Mouse (Mus musculus) granulocyte monocyte progenitor cell, adult 5-6 weeks (primary cell): ENCODE data around the gene Sccpdh. TPM values are rescaled to one million over a fixed set of nuclear protein-coding genes. Genes with fewer than 3 reads are reported as not detected.
"Not testable (repeated sequence)": the region's sequence is repeated elsewhere in the genome, so short reads cannot be mapped to it uniquely, and the experiment has no call there.

ENCODE experiments used
- ATAC-seq: replicated peaks from 2 replicates; pipeline ENCODE4 v1.8.0; 2016; ENCODE audit warnings: mild to moderate bottlenecking, moderate TSS enrichment, inconsistent platforms; ENCODE audit not compliant: poor library complexity, severe bottlenecking
- total RNA-seq, 2 experiments: library from RNA; stranded (forward) in 1 of 2; stranded (reverse) in 1 of 2; fragments of 200-712, 200-1000 nt in 1 of 2; fragments of >200 nt in 1 of 2; fragmentation: Nextera tagmentation in 1 of 2; gene quantifications; 2 replicates each; pipeline ENCODE4 v1.2.3; 2014 to 2017

The Sccpdh gene
- total RNA-seq (2014; fragmentation: Nextera tagmentation) (14.8 and 20.4 TPM in 2 replicates), total RNA-seq (2017) (49.9 and 60.4 TPM in 2 replicates)

GRCm38 (mm10) chr1:179668013-179668805, at the start of gene Sccpdh:
TSS of gene Sccpdh (plus strand) at chr1:179668210.
- ATAC-seq, result peak; percentile 96

GRCm38 (mm10) chr1:179622665-179623064, 45.3 kb upstream of the Sccpdh start:
- ATAC-seq, result no peak

- ATAC-seq, result peak; percentile 48; the same call in 1 of the 2 replicates
Measured at GRCm38 (mm10) chr1:179623657-179624056, 44.4 kb upstream of the Sccpdh start.

- peak; percentile 87 for ATAC-seq
Measured at GRCm38 (mm10) chr1:179624354-179624753, 43.7 kb upstream of the Sccpdh start.

- ATAC-seq, result no peak
Measured at GRCm38 (mm10) chr1:179627855-179628254, 40.2 kb upstream of the Sccpdh start.

- no peak for ATAC-seq
Measured at GRCm38 (mm10) chr1:179628438-179629106, 39.4 kb upstream of the Sccpdh start.

GRCm38 (mm10) chr1:179629276-179629675, 38.7 kb upstream of the Sccpdh start:
- no peak for ATAC-seq

- peak; percentile 40; the same call in 1 of the 2 replicates for ATAC-seq
Measured at GRCm38 (mm10) chr1:179632746-179633413, 35.1 kb upstream of the Sccpdh start.

- ATAC-seq, result peak; percentile 87
Measured at GRCm38 (mm10) chr1:179633414-179633752, 34.6 kb upstream of the Sccpdh start.

GRCm38 (mm10) chr1:179634159-179634558, 33.9 kb upstream of the Sccpdh start:
- ATAC-seq, result no peak

GRCm38 (mm10) chr1:179642726-179643125, 25.3 kb upstream of the Sccpdh start:
- no peak for ATAC-seq

GRCm38 (mm10) chr1:179644151-179644550, 23.9 kb upstream of the Sccpdh start:
- no peak for ATAC-seq

GRCm38 (mm10) chr1:179645101-179645979, 22.7 kb upstream of the Sccpdh start:
- peak; percentile 96 for ATAC-seq

GRCm38 (mm10) chr1:179645980-179646268, 22.1 kb upstream of the Sccpdh start:
- ATAC-seq, result no peak

- not testable (repeated sequence) for ATAC-seq
Measured at GRCm38 (mm10) chr1:179648678-179649077, 19.3 kb upstream of the Sccpdh start.

- ATAC-seq, result no peak
Measured at GRCm38 (mm10) chr1:179649324-179649723, 18.7 kb upstream of the Sccpdh start.

GRCm38 (mm10) chr1:179650284-179650683, 17.7 kb upstream of the Sccpdh start:
- peak; percentile 54 for ATAC-seq

- ATAC-seq, result no peak
Measured at GRCm38 (mm10) chr1:179651224-179651623, 16.8 kb upstream of the Sccpdh start.

GRCm38 (mm10) chr1:179663065-179663464, 4.9 kb upstream of the Sccpdh start:
- ATAC-seq, result no peak

GRCm38 (mm10) chr1:179664309-179664930, 3.6 kb upstream of the Sccpdh start:
- no peak for ATAC-seq
